Mouse (Mus musculus): ENCODE results near the gene Kcnq5.
"Not testable (repeated sequence)": the region's sequence is repeated elsewhere in the genome, so short reads cannot be mapped to it uniquely, and the experiment has no call there.

Gene Kcnq5

GRCm38 (mm10) chr1:21838534-21838933 is 123.2 kb downstream of the Kcnq5 start:
- peak; percentile 12 for DNase-seq (ENCODE audit: low spot score)

GRCm38 (mm10) chr1:21837387-21837786 is 124.4 kb downstream of the Kcnq5 start:
- DNase-seq (ENCODE audit: low spot score) = no peak

- peak; percentile 37 for DNase-seq (ENCODE audit: low spot score)
Observed at GRCm38 (mm10) chr1:21836337-21836736, 125.4 kb downstream of the Kcnq5 start.

GRCm38 (mm10) chr1:21829909-21830455 is 131.8 kb downstream of the Kcnq5 start:
- no peak for DNase-seq (ENCODE audit: low spot score)

GRCm38 (mm10) chr1:21820066-21820630 is 141.6 kb downstream of the Kcnq5 start:
- peak; percentile 18 for DNase-seq (ENCODE audit: low spot score)

GRCm38 (mm10) chr1:21805064-21805463 is 156.7 kb downstream of the Kcnq5 start:
- no peak for DNase-seq (ENCODE audit: low spot score)

- no peak for DNase-seq (ENCODE audit: low spot score)
Observed at GRCm38 (mm10) chr1:21804477-21804866, 157.3 kb downstream of the Kcnq5 start.

- DNase-seq (ENCODE audit: low spot score) = no peak
Observed at GRCm38 (mm10) chr1:21803751-21804476, 157.8 kb downstream of the Kcnq5 start.

GRCm38 (mm10) chr1:21780746-21781145 is 181.0 kb downstream of the Kcnq5 start:
- no peak for DNase-seq (ENCODE audit: low spot score)

- DNase-seq (ENCODE audit: low spot score) = no peak
Observed at GRCm38 (mm10) chr1:21777560-21777959, 184.2 kb downstream of the Kcnq5 start.

GRCm38 (mm10) chr1:21773931-21774330 is 187.8 kb downstream of the Kcnq5 start:
- no peak for DNase-seq (ENCODE audit: low spot score)

GRCm38 (mm10) chr1:21770494-21770893 is 191.2 kb downstream of the Kcnq5 start:
- DNase-seq (ENCODE audit: low spot score) = no peak

- DNase-seq (ENCODE audit: low spot score) = no peak
Observed at GRCm38 (mm10) chr1:21749297-21749696, 212.4 kb downstream of the Kcnq5 start.

GRCm38 (mm10) chr1:21729131-21729530 is 232.6 kb downstream of the Kcnq5 start:
- DNase-seq (ENCODE audit: low spot score) = no peak

- DNase-seq (ENCODE audit: low spot score) = not testable (repeated sequence)
Observed at GRCm38 (mm10) chr1:21723231-21723630, 238.5 kb downstream of the Kcnq5 start.

- DNase-seq (ENCODE audit: low spot score) = no peak
Observed at GRCm38 (mm10) chr1:21721246-21721645, 240.5 kb downstream of the Kcnq5 start.

- no peak for DNase-seq (ENCODE audit: low spot score)
Observed at GRCm38 (mm10) chr1:21714816-21715215, 246.9 kb downstream of the Kcnq5 start.

- DNase-seq (ENCODE audit: low spot score) = no peak
Observed at GRCm38 (mm10) chr1:21712711-21713110, 249.0 kb downstream of the Kcnq5 start.

GRCm38 (mm10) chr1:21690458-21690857 is 271.3 kb downstream of the Kcnq5 start:
- no peak for DNase-seq (ENCODE audit: low spot score)

GRCm38 (mm10) chr1:21688918-21689317 is 272.8 kb downstream of the Kcnq5 start:
- DNase-seq (ENCODE audit: low spot score) = no peak

GRCm38 (mm10) chr1:21684444-21684843 is 277.3 kb downstream of the Kcnq5 start:
- DNase-seq (ENCODE audit: low spot score) = no peak

GRCm38 (mm10) chr1:21676805-21677204 is 284.9 kb downstream of the Kcnq5 start:
- no peak for DNase-seq (ENCODE audit: low spot score)

- no peak for DNase-seq (ENCODE audit: low spot score)
Observed at GRCm38 (mm10) chr1:21660840-21661239, 300.9 kb downstream of the Kcnq5 start.

GRCm38 (mm10) chr1:21650820-21651219 is 310.9 kb downstream of the Kcnq5 start:
- no peak for DNase-seq (ENCODE audit: low spot score)

Data from embryo, embryonic 10 days (tissue).